Mouse (Mus musculus): ENCODE results near the gene Timm9.

Gene Timm9

GRCm38 (mm10) chr12:71136130-71136973, at the start of gene Timm9, which contains the start of gene 2700049A03Rik:
TSS of gene Timm9 (minus strand) at chr12:71136684.
TSS of gene 2700049A03Rik (plus strand) at chr12:71136848.
- peak; percentile 30 for DNase-seq (ENCODE audit: extremely low read depth, low read depth, low spot score)

- DNase-seq (ENCODE audit: extremely low read depth, low read depth, low spot score), result no peak
Measured at GRCm38 (mm10) chr12:71184396-71184795, 47.9 kb upstream of the Timm9 start.

GRCm38 (mm10) chr12:71183736-71184135, 47.3 kb upstream of the Timm9 start:
- no peak for DNase-seq (ENCODE audit: extremely low read depth, low read depth, low spot score)

- no peak for DNase-seq (ENCODE audit: extremely low read depth, low read depth, low spot score)
Measured at GRCm38 (mm10) chr12:71169911-71170310, 33.4 kb upstream of the Timm9 start.

GRCm38 (mm10) chr12:71164410-71164809, 27.9 kb upstream of the Timm9 start:
- DNase-seq (ENCODE audit: extremely low read depth, low read depth, low spot score), result no peak

- DNase-seq (ENCODE audit: extremely low read depth, low read depth, low spot score), result no peak
Measured at GRCm38 (mm10) chr12:71157974-71158373, 21.5 kb upstream of the Timm9 start.

- no peak for DNase-seq (ENCODE audit: extremely low read depth, low read depth, low spot score)
Measured at GRCm38 (mm10) chr12:71154979-71155378, 18.5 kb upstream of the Timm9 start.

- DNase-seq (ENCODE audit: extremely low read depth, low read depth, low spot score), result no peak
Measured at GRCm38 (mm10) chr12:71150167-71150566, 13.7 kb upstream of the Timm9 start.

- no peak for DNase-seq (ENCODE audit: extremely low read depth, low read depth, low spot score)
Measured at GRCm38 (mm10) chr12:71149456-71149855, 13.0 kb upstream of the Timm9 start.

- no peak for DNase-seq (ENCODE audit: extremely low read depth, low read depth, low spot score)
Measured at GRCm38 (mm10) chr12:71148801-71149200, 12.3 kb upstream of the Timm9 start.

GRCm38 (mm10) chr12:71147641-71148040, 11.2 kb upstream of the Timm9 start:
- DNase-seq (ENCODE audit: extremely low read depth, low read depth, low spot score), result no peak

GRCm38 (mm10) chr12:71141189-71141588, 4.7 kb upstream of the Timm9 start:
- no peak for DNase-seq (ENCODE audit: extremely low read depth, low read depth, low spot score)

GRCm38 (mm10) chr12:71139258-71139828, 2.9 kb upstream of the Timm9 start:
- DNase-seq (ENCODE audit: extremely low read depth, low read depth, low spot score), result no peak

GRCm38 (mm10) chr12:71137686-71138085, 1.2 kb upstream of the Timm9 start:
- DNase-seq (ENCODE audit: extremely low read depth, low read depth, low spot score), result no peak

- peak; percentile 31 for DNase-seq (ENCODE audit: extremely low read depth, low read depth, low spot score)
Measured at GRCm38 (mm10) chr12:71136974-71137491, 549 bp upstream of the Timm9 start.

- no peak for DNase-seq (ENCODE audit: extremely low read depth, low read depth, low spot score)
Measured at GRCm38 (mm10) chr12:71135581-71135980, 903 bp downstream of the Timm9 start.

GRCm38 (mm10) chr12:71123286-71123685, 13.2 kb downstream of the Timm9 start:
- no peak for DNase-seq (ENCODE audit: extremely low read depth, low read depth, low spot score)

GRCm38 (mm10) chr12:71122731-71123130, 13.8 kb downstream of the Timm9 start:
- DNase-seq (ENCODE audit: extremely low read depth, low read depth, low spot score), result no peak

- no peak for DNase-seq (ENCODE audit: extremely low read depth, low read depth, low spot score)
Measured at GRCm38 (mm10) chr12:71116411-71116810, 20.1 kb downstream of the Timm9 start.

GRCm38 (mm10) chr12:71113675-71114288, 22.7 kb downstream of the Timm9 start:
- DNase-seq (ENCODE audit: extremely low read depth, low read depth, low spot score), result no peak

- no peak for DNase-seq (ENCODE audit: extremely low read depth, low read depth, low spot score)
Measured at GRCm38 (mm10) chr12:71113074-71113473, 23.4 kb downstream of the Timm9 start.

GRCm38 (mm10) chr12:71111331-71111730, 25.2 kb downstream of the Timm9 start, which contains the start of gene Tomm20l:
TSS of gene Tomm20l (plus strand) at chr12:71111428.
- no peak for DNase-seq (ENCODE audit: extremely low read depth, low read depth, low spot score)

Measured in fat pad, adult 2 months (tissue).